Mouse (Mus musculus): Measurements from ENCODE around the gene Gm11172.
"Not testable (repeated sequence)": the region's sequence is repeated elsewhere in the genome, so short reads cannot be mapped to it uniquely, and the experiment has no call there.

Gene Gm11172

DNA sequence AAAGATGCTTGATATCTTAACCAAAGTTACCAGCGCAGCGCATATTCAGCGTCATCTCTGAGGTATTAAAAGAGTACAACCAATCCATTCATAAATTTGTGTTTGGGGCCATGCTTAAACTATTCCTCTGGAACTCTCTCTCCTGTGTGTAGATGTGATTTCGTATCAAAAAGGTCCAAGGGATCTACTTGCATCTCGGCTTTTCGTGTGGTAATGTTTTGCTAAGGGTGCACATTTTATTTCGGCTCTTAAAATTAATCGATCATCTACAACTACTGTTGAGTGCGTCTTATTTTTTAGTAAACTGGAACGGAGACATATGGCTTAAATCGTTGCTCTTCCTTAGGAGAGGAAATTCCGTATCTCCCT is 21.8 kb downstream of the Gm11172 start:
- DNase-seq (ENCODE audit: low spot score): peak; percentile 22

DNA sequence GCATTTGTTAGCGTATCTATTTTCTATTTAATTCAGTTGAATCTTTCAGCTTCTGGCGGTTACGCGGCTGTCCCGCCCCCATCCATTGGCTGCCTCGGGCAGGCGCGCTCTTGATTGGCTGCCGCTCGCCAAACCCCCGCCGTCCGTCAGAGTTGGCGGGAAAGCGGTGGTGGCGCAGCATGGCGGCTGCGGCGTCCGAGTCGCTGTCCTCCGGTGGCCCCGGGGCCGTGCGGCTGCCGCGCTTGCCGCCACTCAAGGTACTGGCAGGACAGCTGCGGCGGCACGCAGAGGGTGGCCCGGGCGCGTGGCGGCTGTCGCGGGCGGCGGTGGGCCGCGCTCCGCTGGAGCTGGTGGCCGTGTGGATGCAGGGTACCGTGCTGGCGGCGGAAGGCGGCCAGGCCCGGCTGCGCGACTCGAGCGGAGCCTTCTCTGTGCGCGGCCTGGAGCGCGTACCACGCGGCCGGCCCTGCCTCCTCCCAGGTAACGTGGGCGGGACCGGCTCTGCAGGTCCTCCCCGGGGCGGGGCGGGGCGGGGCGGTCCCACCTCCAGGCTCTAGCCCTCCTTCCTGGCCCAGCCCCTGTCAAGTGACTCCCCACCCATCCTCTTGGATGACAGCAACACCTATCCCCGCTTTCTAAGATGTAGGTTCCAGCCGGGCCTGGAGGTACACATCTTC is 22.3 kb downstream of the Gm11172 start, which contains the start of gene Rmi2:
Gene Rmi2 (plus strand): TSS at position 149 of the 677 bp plus-strand sequence.
- peak; percentile 95 for DNase-seq (ENCODE audit: low spot score)

DNA sequence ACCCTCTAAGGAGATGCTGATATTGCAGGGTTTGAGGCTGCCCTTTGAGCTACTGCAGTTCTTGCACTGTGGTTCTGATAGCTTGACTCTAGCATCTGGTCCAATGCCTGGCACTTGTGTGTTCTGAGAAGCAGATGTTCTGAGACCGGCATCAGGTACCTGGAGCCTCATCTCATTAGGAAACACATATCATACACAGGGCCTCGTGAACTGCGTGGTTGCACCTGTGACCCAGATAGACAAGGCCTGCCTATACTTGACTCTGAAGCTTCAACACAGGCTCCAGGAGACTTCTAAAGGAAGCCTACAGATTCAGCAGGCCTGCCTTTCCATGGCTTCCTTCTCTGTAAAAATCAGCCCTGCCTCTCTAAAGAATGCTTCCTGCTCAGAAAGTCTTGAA is 23.7 kb downstream of the Gm11172 start:
- DNase-seq (ENCODE audit: low spot score): no peak

DNA sequence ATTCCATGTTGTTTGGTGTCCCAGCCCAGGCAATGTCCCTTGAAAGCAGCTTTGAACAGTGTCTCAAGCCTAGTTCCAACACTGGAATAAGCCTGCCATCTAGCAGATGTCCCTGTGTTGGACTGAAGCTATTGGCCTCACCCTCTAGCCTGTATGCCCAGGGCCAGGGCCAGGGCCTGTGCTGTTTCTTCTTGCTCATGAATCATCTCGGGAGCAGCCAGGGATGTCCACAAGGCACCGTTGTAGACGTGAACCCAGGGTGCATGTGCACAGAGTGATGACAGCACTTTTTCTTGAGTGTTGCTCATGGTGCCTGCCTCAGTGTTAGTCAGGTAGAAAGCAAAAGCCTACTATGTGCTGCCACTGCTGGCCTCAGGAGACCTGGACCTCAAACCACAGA is 24.5 kb downstream of the Gm11172 start:
- no peak for DNase-seq (ENCODE audit: low spot score)

DNA sequence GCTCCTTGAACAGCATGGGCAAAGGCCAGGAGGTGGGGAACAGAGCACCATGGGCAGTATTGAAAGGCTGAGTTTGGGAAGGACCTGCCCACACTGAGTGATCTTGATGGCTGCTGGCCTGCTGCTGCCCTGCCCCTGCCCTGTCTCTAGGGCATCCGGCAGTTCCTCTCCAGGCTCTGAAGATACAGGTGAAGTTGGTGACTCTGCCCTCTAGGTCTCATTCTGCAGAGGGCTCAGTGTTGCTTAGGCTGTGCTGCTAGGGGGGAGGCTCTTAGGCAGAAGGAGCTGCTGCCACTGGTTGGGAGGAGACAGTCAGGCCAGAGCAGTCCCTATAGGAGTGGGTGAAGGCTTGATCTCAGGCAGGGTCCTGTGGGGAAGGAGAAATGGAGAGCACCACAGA is 25.2 kb downstream of the Gm11172 start:
- no peak for DNase-seq (ENCODE audit: low spot score)

DNA sequence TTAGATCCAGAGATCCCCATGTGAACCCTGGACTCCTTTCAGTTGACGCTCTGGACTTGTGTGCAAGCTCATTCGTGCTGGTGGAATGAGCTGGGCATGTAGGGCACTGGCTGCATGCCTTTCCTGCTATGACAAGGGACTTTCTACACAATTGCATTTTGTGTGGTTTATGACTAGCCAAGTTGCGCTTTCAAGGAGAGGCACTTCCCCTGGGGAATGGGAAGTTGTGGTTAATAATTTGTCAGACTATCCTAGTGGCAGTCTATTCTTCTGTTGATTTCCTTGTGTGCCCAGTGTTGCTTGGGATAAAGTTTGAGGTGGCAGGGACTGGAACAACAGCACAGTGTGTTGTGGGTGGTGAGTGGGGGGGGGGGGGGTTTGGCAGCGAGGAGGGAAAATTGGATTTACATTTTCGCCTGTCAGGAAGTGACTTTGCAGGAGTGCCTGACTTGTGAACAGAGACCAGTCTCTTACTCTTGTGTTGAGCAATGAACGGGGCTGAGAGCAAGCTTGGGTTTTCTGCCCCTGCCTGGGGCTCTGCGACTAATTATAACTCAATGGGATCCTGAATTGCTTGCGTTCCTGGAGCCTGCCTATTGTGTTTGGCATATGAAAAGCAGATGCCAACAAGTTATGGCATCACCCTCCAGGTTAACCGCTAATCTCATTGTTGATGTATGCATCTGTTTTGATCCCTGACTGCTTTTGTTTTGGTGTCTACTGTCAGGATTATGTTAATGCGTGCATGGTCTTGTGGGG is 26.0 kb downstream of the Gm11172 start:
- DNase-seq (ENCODE audit: low spot score): no peak

DNA sequence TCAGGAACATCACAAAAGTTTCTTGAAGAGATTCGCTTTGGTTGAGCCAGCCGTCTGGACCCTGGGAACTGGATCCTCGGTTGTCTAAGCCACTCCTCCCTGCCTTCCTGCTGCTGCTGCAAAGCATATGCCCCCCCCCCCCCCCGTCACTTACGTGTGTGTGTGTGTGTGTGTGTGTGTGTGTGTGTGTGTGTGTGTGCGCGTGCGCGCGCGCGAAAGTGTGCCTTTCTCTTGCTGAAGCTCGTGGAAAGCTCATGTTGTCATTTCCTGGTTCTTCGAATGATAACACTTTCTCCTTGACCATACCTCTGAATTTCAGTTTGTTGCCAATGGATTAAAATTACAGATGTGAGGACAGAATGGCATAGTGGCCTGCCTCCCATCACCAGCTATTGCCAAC is 27.3 kb downstream of the Gm11172 start:
- no peak for DNase-seq (ENCODE audit: low spot score)

DNA sequence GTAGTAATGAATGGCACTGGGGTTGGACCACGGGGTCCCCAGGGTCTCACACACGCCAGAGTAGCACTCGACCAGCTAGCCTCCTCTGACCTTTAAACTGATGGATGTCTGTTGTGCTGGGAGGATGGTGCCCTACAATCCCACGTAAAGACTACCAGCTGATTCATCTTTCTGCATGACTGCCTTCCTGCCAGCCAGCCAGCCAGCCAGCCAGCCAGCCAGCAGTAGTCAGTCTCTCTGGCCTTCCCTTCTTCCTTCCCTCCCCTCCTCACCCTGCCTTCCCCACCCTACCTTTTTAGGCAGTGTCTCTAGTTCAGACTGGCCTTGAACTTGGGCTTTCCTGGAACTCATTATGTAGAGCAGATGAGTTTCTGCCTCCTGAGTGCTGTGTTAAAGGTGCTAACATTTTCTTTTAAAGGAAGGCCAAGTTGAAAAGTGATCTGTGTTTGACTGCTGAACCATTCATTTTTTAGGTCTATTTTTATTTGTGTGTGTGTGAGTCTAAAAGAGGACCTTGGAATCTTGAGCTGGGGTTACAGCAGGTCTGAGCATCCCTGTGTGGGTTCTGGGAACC is 29.7 kb downstream of the Gm11172 start:
- DNase-seq (ENCODE audit: low spot score): no peak

DNA sequence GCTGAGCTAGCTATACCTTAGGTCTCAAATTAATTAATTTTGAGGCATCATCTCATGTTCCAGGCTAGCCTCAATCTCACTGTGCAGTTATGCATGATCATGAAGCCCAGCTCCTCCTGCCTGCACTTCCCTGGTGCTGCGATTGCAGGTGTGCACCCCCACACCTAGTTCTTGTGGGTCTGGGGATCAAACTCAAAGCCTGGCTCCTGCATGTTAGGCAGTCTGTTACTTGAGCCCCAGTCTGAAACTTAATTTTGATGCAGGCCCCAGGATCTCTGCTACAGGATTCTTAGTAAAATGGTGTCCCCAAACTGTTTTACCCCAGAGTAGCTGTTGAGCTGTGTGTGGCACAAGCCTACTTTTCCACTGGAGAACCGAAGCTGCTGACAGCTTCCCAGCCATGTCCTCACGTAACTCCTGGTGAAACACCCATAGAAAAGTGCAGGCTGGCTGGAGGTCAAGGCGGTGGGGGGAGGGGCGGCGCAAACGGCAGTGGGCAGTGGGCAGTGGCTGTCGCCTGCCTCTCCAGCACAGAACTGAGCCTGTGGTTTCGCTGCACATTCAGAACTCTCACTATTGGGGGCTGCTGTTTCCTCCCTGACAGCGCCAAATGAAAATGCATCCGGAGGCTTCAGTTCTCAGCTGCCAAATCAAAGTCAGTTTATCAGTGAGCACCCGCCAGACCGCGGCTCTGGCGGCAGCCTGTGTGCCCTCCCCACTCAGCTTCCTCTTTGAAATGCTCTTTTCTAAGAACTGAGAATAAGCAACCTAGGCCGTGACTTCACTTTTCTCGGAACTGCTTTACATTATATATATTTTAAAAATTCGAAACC is 31.0 kb downstream of the Gm11172 start:
- peak; percentile 44 for DNase-seq (ENCODE audit: low spot score)

DNA sequence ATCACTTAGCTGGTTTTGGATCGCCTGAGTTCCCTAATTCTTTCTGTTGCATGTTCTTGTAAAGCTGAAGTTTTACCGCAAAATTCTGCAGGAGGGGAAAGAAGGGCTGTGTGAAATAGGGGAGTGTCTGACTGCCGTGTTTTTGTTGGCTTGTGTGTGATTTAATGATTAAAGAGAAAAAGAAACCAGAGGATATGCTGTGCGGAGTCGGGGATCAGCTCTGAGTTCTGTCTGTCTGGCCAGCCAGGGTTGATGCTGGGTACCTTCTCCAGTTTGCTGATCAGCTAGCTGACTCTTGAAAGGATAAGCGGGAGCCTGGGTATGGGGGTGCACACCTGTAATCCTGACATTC is 31.6 kb downstream of the Gm11172 start:
- DNase-seq (ENCODE audit: low spot score): no peak

DNA sequence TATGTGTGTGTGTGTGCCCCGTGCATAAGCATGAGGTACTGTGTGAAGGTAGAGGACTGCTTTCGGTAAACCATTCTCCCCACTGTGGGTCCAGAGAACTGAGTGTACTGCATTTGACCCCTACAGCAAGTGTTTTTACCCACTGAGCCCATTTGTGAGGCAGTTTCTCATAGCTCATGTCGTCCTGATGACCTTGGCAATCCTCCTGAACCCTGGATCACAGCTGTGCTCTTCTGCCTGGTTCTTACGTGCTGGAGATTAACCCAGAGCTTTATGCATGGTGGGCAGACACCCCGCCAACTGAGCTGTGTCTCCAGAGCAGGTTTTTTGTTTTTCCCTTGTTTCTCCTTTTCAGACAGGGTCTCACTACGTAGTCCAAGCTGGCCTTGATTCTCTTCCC is 33.2 kb downstream of the Gm11172 start:
- no peak for DNase-seq (ENCODE audit: low spot score)

DNA sequence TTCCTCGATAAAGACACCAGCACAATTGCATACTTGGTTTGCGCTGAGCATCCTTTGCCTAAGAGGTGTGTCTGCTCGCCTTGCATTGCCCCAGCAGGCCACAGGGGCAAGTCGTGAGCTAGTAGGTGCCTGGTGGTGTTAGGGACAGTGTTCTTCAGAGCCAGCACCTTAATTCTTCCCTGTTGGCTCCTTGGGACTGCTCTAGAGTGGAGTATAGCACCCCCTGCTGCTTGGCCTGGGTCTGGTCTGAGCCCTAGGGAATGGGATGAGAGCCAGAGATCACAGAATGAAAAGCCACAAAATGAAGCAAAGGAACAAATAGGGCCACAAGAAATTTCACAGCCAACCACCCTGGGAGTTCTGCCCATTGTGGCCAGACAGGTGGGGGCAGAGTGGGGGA is 33.8 kb downstream of the Gm11172 start:
- peak; percentile 58 for DNase-seq (ENCODE audit: low spot score)

DNA sequence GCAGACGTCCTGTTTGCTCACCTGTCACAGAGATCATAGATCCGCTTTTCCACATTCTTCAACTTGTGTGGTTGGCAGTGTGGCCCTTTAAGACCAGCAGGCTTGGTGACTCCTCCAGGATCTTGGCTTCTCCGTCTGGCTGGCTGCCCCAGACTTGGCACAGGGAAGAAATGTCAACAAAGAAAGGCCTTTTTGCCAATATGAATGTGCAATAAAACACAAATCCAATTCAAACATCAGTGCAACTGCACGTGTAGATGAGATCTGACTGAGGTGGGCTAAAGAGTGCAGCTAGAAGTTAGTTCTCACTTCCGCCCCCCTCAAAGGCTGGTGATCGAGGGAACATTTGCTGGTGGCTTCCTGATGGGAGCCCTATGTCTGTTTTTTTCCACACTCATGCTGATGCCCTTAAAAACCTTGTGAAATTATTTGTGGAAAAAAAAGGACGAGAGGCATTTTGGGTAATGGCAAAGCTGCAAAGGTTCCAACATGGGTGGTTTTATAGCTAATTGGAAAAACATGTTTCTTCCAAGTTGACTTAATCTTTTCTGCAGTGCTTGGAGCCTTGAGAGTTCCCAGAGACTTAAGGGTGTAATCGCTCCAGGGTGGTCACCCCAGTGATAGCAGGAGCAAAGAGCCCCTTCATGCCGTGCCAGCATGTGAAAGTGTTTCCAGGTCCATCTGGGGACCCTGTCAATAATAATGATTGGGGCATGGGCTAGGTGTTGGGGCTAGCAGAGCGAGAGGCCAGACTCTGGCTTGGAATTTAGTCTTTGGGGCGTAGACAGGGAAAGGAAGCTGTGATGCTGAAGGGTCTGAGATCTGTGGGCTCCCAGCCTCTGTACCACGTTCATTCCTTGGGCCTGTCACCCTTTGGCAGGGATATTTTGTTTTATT is 37.5 kb downstream of the Gm11172 start:
- no peak for DNase-seq (ENCODE audit: low spot score)

DNA sequence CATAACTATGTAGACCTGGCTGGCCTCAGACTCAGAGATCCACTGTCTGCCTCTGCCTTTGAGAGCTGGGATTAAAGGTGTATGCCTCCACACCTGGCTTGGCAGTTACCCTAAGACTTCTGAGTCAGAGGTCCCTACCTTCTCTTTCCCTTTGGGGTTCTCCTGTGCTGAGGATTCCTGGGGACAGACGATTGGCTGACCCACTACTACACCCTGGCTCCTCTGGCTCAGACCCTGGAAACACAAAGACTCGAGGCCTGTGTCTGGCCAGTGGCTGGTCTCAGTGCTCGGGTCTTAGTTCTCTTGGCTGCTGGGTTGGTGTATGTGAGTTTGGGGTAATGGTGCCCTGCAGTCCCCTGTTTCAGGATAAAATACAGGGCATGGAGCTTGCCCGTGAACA is 38.2 kb downstream of the Gm11172 start:
- no peak for DNase-seq (ENCODE audit: low spot score)

DNA sequence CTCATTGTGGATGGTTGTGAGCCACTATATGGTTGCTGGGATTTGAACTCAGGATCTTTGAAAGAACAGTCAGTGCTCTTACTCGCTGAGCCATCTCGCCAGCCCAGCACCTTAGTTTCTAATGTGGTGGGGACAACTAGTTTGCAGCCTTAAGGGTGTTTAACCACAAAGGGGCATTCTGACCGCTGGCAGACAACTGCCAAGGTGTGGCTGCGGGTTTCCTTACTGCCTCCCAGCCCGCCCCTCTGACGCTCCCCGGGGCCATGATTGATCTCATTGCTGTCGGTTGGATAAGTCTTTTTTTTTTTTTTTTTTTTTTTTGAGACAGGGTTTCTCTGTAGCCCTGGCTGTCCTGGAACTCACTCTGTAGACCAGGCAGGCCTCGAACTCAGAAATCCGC is 39.5 kb downstream of the Gm11172 start:
- not testable (repeated sequence) for DNase-seq (ENCODE audit: low spot score)

DNA sequence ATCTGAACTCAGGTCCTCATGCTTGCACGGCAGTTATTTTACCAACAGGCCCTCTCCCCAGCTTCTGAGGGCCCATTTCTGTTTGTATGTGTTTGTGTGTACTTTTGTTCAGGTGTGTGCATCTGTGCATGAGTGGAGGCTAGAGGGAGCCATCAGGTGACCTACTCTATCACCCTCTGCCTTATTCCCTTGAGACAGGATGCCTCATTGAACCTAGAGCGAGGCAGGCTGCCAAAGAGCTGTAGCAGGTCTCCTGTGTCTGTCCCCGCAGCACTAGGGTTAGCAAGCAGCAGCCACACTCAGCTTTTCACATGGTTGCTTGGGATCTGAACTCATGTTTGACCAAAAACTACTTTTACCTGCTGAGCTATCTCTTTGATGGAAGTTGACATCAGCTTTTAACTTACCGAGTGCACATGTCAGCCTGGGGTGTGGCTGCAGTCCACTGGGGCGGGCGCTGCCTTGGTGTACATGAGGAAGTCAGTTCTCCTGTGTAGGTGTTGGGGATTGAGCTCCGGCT is 47.1 kb downstream of the Gm11172 start:
- no peak for DNase-seq (ENCODE audit: low spot score)

DNA sequence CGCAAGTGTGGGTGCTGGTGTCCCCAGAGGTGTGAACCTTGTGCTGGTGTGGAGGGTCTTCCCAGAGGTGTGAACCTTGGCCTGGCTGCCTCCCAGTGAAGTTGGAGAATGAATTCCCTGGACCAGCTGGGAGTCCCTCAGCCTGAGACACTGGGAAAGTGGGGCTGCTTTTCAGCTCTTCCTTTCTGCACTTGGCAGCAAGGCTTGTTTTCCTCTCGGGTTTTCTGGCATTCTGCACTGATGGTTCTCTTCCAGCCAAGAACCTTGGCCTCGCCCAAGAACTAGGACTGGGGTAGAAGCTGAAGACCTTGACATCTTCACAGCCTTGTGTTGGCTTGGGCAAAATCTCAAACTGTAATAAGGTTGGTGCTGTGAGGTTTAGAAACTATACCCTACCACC is 48.7 kb downstream of the Gm11172 start:
- DNase-seq (ENCODE audit: low spot score): no peak
